Mouse (Mus musculus): Measurements from ENCODE around the gene Btg4.

The Btg4 gene

DNA sequence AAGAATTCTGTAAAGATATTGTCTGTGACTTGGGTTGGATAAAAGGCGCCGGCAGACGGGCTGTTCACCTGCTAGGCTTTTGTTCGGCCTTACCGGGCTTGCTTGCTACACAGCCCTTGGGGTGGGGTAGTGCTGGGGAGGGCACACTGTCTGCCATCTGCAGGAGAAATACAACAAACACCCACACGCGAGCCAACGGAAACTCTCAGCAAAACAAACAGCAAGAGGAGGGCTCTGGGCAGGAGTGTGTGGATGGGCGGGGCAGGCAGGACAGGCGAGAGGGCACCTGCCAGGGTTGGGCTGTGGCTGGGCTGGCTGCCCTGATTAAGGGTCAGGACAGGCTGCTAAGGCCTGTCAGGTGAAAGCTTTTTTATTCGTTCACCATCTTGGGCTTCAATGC lies 107.3 kb downstream of the Btg4 start:
- no peak for DNase-seq

GRCm38 (mm10) chr9:51168698-51169097 lies 108.0 kb downstream of the Btg4 start:
- no peak for DNase-seq

GRCm38 (mm10) chr9:51169133-51169532 lies 108.4 kb downstream of the Btg4 start:
- no peak for DNase-seq
